Mouse (Mus musculus) thymus, postnatal 4 days (tissue): ENCODE measurements around the gene Gm11037.
"Not testable (repeated sequence)": the region's sequence is repeated elsewhere in the genome, so short reads cannot be mapped to it uniquely, and the experiment has no call there.

ENCODE experiments used
- DNase-seq: peaks from one replicate; pipeline ENCODE4 v3.0.0; 2021

Gm11037 gene

DNA sequence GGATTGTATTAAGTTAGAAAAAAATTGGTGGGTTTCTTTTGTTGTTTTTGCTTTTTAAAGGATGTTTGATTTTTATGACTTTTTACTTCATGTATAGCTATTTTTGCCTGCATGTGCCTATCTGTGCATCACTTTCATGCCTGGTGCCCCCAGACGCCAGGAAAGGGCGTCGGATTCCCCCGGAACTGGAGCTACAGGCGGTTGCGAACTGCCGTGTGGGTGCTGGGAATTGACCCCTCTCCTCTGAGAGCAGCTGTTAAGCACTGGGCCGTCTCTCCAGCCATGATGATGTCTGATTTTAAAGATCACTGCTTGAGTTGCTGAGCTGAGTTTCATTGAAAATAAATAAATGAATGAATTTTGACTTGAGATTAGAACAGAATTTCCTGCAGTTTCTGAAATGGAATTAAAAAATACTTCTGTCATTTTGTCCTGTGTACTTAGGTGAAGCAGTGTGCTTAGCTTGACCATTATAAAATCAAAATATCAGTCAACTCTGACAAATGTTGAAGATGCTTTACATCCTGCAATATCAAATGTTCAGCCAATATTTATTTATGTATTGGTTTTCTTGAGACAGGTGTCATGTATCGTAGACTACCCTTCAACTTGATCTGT is at the start of gene Gm11037:
Gm11037 (plus strand) TSS at position 568 of the 618 bp plus-strand sequence.
- no peak for DNase-seq

DNA sequence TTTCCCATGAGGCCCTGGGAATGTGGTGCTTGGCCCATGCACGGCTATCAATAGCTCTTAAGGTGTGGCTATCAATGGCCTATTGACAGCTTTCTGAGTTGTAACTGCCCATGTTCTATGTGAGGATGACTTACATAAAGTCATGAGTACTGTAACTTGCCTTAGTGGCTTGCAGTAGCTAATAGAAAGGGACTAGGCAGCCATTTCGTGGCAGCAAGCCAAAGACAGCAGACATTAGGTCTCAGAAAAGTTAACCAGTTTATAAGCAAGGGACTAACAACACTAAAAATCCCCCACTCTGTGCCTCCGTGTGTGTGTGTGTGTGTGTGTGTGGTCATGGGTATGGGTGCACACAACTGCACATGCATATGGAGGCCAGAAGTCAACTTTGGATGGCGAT is 49.1 kb upstream of the Gm11037 start:
- no peak for DNase-seq

GRCm38 (mm10) chr2:131086667-131087390 is 46.5 kb upstream of the Gm11037 start, which contains the start of gene Siglec1:
Gene Siglec1, minus strand, starts transcription at chr2:131086765.
- no peak for DNase-seq

GRCm38 (mm10) chr2:131088581-131088980 is 44.7 kb upstream of the Gm11037 start:
- no peak for DNase-seq

DNA sequence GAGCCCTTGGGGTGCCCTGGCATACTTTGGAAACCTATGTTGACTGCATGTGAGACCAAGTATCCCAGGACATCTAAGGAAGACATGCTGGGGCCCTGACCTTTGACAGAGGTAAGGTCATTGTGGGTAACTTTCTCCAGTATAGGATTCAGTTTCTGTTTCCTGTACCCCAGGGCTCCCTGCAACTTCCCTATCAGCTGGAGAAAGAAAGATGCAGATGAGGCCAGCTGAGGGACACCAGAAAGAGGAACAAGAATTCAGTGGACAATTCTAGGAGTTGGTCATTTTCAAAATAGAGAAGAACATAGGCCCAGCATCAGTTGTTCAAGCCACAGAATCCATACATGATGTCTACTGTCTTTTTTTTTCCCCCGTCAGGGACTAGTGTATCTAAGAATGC is 43.7 kb upstream of the Gm11037 start:
- no peak for DNase-seq

GRCm38 (mm10) chr2:131090852-131091251 is 42.4 kb upstream of the Gm11037 start:
- no peak for DNase-seq

GRCm38 (mm10) chr2:131093577-131093976 is 39.7 kb upstream of the Gm11037 start:
- no peak for DNase-seq

- DNase-seq = peak; percentile 81
Observed at GRCm38 (mm10) chr2:131094823-131095222, 38.5 kb upstream of the Gm11037 start.

- DNase-seq = peak; percentile 44
Observed at GRCm38 (mm10) chr2:131096101-131096795, 37.0 kb upstream of the Gm11037 start.

DNA sequence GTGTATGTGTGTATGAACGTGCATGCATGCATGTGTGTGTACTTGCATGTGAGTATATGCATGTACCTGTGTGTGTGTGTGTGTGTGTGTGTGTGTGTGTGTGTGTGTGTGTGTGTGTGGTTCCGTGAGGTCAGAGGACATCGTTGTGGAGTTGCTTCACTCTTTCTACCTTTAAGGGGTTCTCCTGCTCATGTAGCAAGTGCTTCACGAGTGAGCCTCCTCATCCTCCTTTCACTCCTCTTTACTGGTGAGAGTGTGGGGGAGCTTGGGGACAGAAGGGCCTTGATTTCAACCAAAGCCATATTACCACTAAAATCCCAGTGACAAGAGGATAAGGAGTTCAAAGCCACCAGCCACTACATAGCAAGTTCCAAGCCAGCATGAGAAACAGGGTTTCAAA is 36.2 kb upstream of the Gm11037 start:
- no peak for DNase-seq

- no peak for DNase-seq
Observed at GRCm38 (mm10) chr2:131101530-131101929, 31.8 kb upstream of the Gm11037 start.

DNA sequence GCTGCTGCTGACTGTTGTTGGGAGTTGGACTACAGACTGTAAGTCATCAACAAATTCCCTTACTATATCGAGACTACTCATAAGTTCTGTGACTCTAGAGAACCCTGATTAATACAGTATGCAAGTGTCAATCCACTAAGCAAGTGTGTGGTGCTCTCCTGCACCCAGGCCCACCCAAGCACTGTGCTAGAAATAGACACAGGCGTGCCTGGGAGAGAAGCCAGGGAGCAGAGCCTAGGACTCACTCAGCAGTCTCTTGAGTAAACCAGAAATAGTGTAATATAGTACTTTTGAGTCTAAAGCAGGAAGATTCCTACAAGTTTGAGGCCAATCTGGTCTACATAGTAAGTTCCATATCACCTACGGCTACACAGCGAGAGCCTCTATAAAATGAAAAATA is 29.3 kb upstream of the Gm11037 start:
- no peak for DNase-seq

DNA sequence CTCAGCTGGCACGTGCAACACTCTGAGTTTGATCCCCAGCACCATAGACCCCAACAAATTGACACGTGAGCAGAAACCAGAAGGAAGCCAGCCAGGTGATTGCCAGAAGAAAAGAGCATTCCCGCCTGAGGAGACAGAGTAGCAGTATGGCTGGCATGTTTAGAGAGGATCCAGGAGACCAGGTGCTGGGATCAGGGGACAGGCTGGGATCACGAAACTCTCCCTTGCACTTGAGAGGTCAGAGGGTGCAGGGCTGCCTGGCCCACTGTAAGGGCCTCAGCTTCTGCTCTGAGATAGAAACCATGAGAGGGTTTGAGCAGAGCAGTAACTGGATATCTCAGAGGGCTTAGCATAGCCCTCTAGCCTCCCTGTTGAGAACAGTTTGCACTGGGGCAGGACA is 28.2 kb upstream of the Gm11037 start:
- DNase-seq = not testable (repeated sequence)

DNA sequence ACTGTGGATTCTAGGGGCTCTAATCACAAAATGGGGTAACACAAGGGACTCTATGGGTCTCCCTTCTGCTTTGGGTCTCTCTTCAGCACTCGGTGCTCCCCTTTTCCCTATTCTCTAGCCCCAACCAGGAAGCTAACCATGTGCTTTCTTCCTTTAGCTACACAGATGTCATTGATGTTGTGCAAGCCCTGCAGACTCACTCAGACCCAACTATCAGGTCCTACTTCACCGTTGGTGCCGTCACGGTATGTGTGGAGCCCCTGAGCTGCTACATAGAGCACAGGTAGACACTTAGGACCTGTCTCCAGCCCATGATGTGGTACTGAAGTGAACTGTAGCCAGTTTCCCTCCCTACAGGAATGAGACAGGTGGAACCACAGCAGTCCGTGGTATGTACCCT is 27.3 kb upstream of the Gm11037 start:
- no peak for DNase-seq

- no peak for DNase-seq
Observed at GRCm38 (mm10) chr2:131118968-131119574, 14.2 kb upstream of the Gm11037 start.

- no peak for DNase-seq
Observed at GRCm38 (mm10) chr2:131124166-131124565, 9.1 kb upstream of the Gm11037 start.

DNA sequence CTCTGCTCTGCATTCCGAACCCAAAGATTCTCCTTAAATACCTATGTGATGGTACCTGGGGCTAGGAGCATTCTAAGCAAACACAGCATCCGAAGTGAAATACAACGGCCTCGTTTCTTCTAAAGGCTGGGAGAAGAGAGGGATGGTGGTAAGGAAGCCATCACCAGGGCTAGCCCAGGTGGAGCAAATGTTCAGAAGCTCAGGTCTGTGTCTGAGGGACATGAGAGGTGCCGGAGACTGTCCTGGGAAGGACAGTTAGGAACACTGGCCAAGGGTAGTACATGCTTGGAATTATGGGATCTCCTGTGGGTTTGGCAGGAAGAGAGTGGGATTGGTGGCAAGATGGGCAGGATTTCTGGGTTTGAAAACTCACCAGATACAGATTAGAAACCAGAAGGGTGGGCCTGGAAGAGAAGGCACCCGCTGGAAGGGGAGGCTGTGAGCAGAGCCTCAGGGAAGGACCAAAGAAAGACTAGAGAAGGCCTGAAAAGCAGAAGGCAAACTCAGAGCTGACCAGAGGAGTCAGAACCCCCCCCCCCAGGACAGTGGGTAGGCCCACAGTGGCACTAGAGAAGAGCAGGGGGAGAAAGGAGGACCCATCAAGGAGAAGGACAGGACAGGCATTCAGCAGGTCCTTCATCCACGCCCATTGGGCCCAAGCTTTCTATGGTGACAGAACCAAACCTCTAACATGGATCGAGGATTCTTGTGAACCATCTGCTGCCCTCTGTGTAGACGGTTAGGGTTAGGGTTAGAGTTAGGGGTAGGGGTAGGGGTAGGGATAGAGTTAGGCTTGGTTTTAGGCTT is 7.9 kb upstream of the Gm11037 start:
- DNase-seq = no peak

DNA sequence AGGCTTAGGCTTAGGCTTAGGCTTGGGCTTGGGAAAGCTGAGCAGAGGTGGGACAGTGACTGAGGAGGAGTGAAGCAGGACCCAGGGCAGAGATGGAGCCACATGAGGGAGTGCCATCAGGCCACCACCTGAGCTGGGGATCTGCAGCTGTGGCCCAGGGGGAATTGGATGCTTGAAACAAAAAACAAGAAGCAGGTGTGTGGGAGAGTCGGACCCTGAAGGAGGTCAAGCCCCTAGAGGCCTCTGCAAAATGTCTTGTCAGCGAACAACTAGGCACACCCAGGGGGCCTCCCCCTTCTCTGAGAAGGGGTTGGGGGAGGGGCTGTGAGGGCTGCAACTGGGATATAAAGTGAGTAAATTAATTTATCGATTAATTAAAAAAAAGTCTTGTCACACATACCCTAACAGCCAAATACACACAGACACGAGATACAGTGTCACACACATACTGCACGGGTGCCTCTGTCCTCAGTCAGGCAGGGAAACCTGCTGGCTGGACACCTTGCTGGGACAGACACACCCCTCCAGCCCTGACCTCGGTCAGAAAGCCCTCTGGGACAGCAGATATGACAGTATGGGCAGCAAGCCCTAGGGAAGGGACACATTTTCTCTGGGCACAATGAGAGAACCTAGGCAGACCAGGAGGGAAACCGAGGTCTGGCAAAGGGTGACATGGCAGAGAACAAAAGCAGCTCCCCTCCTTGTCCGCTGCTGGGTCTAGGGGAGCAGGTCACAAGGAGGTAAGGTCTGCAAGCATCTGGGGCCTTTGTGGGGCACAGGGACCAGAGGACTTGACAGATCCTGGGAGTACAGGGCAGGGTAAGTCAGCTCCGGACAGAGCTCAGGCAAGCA is 7.1 kb upstream of the Gm11037 start:
- no peak for DNase-seq

DNA sequence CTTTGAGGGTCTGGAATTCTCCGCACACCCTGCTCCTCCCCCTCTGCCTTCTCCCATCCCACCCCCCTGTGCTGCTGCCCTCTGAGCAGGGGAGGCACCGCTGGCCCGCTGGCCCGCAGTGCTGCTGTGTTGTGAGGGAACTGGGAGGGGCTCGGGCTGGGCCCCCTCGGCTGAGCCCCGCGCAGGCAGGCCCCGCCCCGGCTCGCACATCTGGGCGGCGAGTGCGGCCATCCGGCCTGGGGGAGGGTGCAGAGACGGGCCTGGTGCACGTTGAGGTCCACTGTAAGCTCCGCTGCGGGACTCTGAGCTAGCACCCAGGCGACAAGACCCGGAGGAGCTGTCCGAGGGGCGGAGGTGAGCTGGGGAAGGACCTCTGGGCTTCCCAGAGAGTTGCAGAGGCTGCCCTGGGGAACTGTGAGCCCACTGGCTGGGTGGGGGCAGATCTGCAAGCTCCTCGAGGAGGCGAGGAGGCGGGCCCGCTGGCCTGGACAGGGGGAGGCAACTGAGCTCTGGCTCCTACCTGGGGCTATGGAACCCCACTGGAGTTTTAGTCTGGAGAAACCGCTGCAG is 6.1 kb upstream of the Gm11037 start, which contains the start of gene Hspa12b:
Hspa12b (plus strand) TSS at position 120 of the 570 bp plus-strand sequence.
- DNase-seq = peak; percentile 67

DNA sequence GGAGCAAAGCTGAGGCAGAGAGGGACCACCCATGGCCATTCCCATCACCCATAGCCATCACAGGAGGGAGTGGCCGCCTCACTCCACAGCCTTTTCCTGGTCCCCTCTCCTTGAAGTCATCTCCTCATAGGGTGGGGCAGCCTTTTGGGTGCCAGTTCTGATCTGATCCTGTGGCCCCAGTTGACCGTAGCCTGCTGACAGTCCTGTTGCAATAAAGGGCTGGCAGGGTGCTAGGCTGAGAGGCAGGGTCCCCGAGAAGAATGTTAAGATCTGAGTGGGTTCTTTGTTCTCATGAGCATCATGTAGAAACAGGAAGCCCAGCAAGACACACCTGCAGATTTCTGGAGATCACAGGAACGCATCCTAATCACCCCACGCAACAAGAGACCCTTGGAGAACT is 5.1 kb upstream of the Gm11037 start:
- no peak for DNase-seq

GRCm38 (mm10) chr2:131128636-131129157 is 4.6 kb upstream of the Gm11037 start:
- no peak for DNase-seq
